Mouse (Mus musculus) lung, embryonic 14.5 days (tissue): Measurements from ENCODE around the gene Cdh4. TPM values are rescaled to one million over a fixed set of nuclear protein-coding genes. Genes with fewer than 3 reads are reported as not detected.

Experiments
- ATAC-seq: fragments of 200-750 bp; cut with Nextera tagmentation; 2 replicates; pipeline ENCODE4 v1.8.0; 2017; ENCODE audit warnings: mild to moderate bottlenecking, moderate TSS enrichment, moderate library complexity; ENCODE audit not compliant: insufficient read depth
- DNase-seq: peaks from one replicate; pipeline ENCODE4 v3.0.0-alpha.2; 2015
- H3K27ac ChIP-seq: fragments of 300-500 bp; sonication (generic); 2 replicates; pipeline ENCODE4 v1.5.1; 2014; ENCODE audit warnings: low read depth, mild to moderate bottlenecking, moderate library complexity
- H3K27me3 ChIP-seq: fragments of 300-500 bp; sonication (generic); 2 replicates; pipeline ENCODE4 v1.6.1; 2014; ENCODE audit warnings: low read length, control low read depth; ENCODE audit not compliant: insufficient read depth
- H3K36me3 ChIP-seq: fragments of 300-500 bp; sonication (generic); 2 replicates; pipeline ENCODE4 v1.6.1; 2014; ENCODE audit warnings: control low read depth; ENCODE audit not compliant: insufficient read depth
- H3K4me1 ChIP-seq: fragments of 300-500 bp; sonication (generic); 2 replicates; pipeline ENCODE4 v1.6.1; 2014; ENCODE audit warnings: antibody characterized with exemption, control low read depth; ENCODE audit not compliant: insufficient read depth
- H3K4me2 ChIP-seq: fragments of 300-500 bp; sonication (generic); 2 replicates; pipeline ENCODE4 v1.6.1; 2014; ENCODE audit warnings: mild to moderate bottlenecking
- H3K4me3 ChIP-seq: fragments of 300-500 bp; sonication (generic); 2 replicates; pipeline ENCODE4 v1.5.1; 2014; ENCODE audit warnings: low read depth, low read length
- H3K9ac ChIP-seq: fragments of 300-500 bp; sonication (generic); 2 replicates; pipeline ENCODE4 v1.6.1; 2014
- H3K9me3 ChIP-seq: fragments of 300-500 bp; sonication (generic); 2 replicates; pipeline ENCODE4 v1.6.1; 2016; ENCODE audit warnings: low read depth, low read length, control low read depth
- CTCF ChIP-seq: IDR thresholded peaks from 2 replicates; pipeline ENCODE4 v1.5.1; 2016; ENCODE audit warnings: antibody characterized with exemption, low read depth
- WGBS: fragments of 180-500 bp; shearing (Covaris S2); extraction: QIAGEN DNeasy Blood & Tissue Kit; methylation state at CpG from one replicate; pipeline ENCODE4 v1.1.7; 2014; 5-methylcytosine and 5-hydroxymethylcytosine counted together
- polyA plus RNA-seq: library from polyadenylated mRNA; unstranded; fragments of >200 nt; fragmentation: Nextera tagmentation; extraction: Ambion mirVana; gene quantifications from 2 replicates; pipeline ENCODE4 v1.2.1, GENCODE M21; 2014

Gene Cdh4
- polyA plus RNA-seq, 1 experiment from 2014 or later: 4.9 TPM

GRCm38 (mm10) chr2:179463514-179463913 lies 21.3 kb downstream of the Cdh4 start:
- no peak overlapping the region for H3K4me3 ChIP-seq
- no peaks in the 10 kb centered on the region for H3K36me3 ChIP-seq
- no peak overlapping the region for H3K27ac ChIP-seq
- WGBS: 87% methylated on average over 4 of the region's 4 CpGs
- H3K9me3 ChIP-seq: peaks cover 43% of the 10 kb centered on the region
- ATAC-seq (no peak), DNase-seq (no peak)
- no peaks in the 10 kb centered on the region for H3K4me1 ChIP-seq
- no peak for TF ChIP-seq CTCF
- H3K27me3 ChIP-seq: no peaks in the 10 kb centered on the region
- H3K9ac ChIP-seq: no peak overlapping the region
- no peak overlapping the region for H3K4me2 ChIP-seq

DNA sequence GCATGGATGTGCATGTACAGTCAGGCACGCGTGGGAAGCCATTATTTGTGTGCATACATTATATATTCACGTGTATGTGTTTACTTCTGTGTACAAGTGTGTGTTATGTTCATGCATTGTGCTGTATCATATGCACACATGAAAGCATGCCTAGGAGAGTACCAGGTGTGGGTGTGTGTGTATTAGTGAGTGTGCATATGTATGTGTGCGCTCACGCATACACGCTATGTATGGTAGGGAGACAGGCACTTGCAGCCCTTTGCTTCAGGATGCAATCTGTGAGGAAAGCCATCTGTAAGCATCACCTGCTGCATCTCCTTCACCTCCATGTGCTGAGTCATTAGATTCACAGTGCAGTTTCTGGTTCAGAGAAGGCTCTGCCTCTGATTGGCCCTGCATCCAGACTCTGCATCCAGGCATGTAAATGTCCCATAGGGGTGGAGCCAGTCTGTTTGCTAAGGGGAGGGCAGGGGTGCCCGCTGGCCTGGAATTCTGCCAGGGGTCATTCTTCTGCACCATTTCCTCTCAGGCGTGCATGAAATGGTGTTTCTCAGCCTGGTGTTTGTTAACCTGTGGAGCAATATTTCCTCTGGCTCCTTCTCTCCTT lies 25.7 kb downstream of the Cdh4 start:
- H3K9ac ChIP-seq: no peak overlapping the region
- DNase-seq (no peak), ATAC-seq (no peak)
- H3K9me3 ChIP-seq: peaks cover 4% of the 10 kb centered on the region
- no peak overlapping the region for H3K4me3 ChIP-seq
- no peak for TF ChIP-seq CTCF
- 79% methylated on average over 8 of the region's 8 CpGs for WGBS
- H3K27ac ChIP-seq: no peak overlapping the region
- H3K36me3 ChIP-seq: no peaks in the 10 kb centered on the region
- no peaks in the 10 kb centered on the region for H3K27me3 ChIP-seq
- no peak overlapping the region for H3K4me2 ChIP-seq
- no peaks in the 10 kb centered on the region for H3K4me1 ChIP-seq

DNA sequence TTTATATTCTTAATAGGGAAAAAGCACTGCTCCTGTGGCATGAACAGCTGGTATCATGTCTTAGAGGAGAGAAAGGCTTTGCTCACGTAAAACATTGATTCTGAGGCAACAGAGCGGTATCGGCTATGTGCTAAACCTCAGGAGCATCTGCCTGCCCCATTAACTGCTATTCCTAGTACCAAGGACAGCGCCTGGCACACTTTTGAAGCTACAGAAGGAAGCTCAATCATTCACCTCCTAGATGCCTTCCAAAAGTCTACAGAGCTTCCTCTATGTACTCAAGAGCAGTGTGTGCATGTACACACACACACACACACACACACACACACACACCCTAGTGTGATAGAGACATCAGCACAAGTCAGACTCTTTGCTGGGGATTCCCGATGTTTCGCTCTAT lies 34.4 kb downstream of the Cdh4 start:
- 70% methylated on average over 6 of the region's 6 CpGs for WGBS
- Histone ChIP-seq H3K27ac (no peak overlapping the region), H3K4me3 (no peak overlapping the region), H3K9ac (no peak overlapping the region), H3K4me1 (no peaks in the 10 kb centered on the region), H3K27me3 (no peaks in the 10 kb centered on the region), H3K4me2 (no peak overlapping the region), H3K9me3 (no peaks in the 10 kb centered on the region), H3K36me3 (no peaks in the 10 kb centered on the region)
- TF ChIP-seq CTCF: no peak
- DNase-seq: peak; percentile 50
- no peak for ATAC-seq

DNA sequence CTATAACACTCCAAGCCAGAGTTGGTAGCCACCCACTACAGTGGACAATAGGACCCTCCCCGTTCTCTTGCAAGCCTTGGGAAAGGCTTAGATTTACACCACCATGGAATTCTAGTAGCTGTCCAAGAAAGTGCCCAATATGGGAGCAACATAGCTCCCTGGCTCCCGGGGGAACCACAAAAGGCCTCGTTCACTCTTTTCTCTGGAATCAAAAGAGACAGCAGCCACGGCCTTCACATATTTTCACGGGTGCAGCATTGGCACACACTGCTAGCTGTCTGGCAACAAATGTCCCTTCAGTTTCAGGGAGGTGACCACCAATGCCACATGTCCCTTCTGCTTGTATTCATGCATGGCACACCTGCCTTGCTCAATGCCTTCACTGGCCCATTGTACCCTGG lies 38.6 kb downstream of the Cdh4 start:
- no peak for TF ChIP-seq CTCF
- WGBS: 78% methylated on average over 5 of the region's 5 CpGs
- no peak overlapping the region for H3K4me2 ChIP-seq
- no peaks in the 10 kb centered on the region for H3K4me1 ChIP-seq
- no peak for DNase-seq
- no peak overlapping the region for H3K27ac ChIP-seq
- H3K36me3 ChIP-seq: no peaks in the 10 kb centered on the region
- no peak overlapping the region for H3K4me3 ChIP-seq
- no peak overlapping the region for H3K9ac ChIP-seq
- no peaks in the 10 kb centered on the region for H3K27me3 ChIP-seq
- ATAC-seq: no peak
- no peaks in the 10 kb centered on the region for H3K9me3 ChIP-seq

GRCm38 (mm10) chr2:179481363-179481762 lies 39.1 kb downstream of the Cdh4 start:
- Histone ChIP-seq H3K27ac (no peak overlapping the region), H3K27me3 (no peaks in the 10 kb centered on the region), H3K4me3 (no peak overlapping the region), H3K36me3 (no peaks in the 10 kb centered on the region), H3K4me2 (no peak overlapping the region), H3K9ac (no peak overlapping the region), H3K9me3 (no peaks in the 10 kb centered on the region), H3K4me1 (no peaks in the 10 kb centered on the region)
- ATAC-seq: no peak
- no peak for TF ChIP-seq CTCF
- DNase-seq: no peak
- WGBS: 90% methylated on average over 10 of the region's 10 CpGs

GRCm38 (mm10) chr2:179488526-179489139 lies 46.4 kb downstream of the Cdh4 start:
- H3K9me3 ChIP-seq: no peaks in the 10 kb centered on the region
- H3K9ac ChIP-seq: no peak overlapping the region
- H3K4me1 ChIP-seq: no peaks in the 10 kb centered on the region
- no peak overlapping the region for H3K4me3 ChIP-seq
- no peak overlapping the region for H3K4me2 ChIP-seq
- H3K27me3 ChIP-seq: no peaks in the 10 kb centered on the region
- H3K36me3 ChIP-seq: no peaks in the 10 kb centered on the region
- TF ChIP-seq CTCF: no peak
- ATAC-seq: no peak
- no peak overlapping the region for H3K27ac ChIP-seq
- DNase-seq: no peak
- 71% methylated on average over 21 of the region's 21 CpGs for WGBS

- 62% methylated on average over 11 of the region's 11 CpGs for WGBS
- Histone ChIP-seq H3K9me3 (no peaks in the 10 kb centered on the region), H3K9ac (no peak overlapping the region), H3K4me2 (no peak overlapping the region), H3K27me3 (no peaks in the 10 kb centered on the region), H3K27ac (no peak overlapping the region), H3K4me1 (no peaks in the 10 kb centered on the region), H3K36me3 (no peaks in the 10 kb centered on the region), H3K4me3 (no peak overlapping the region)
- ATAC-seq: no peak
- no peak for TF ChIP-seq CTCF
- no peak for DNase-seq
Observed at GRCm38 (mm10) chr2:179491891-179492290, 49.7 kb downstream of the Cdh4 start.
